Mouse (Mus musculus) lung, postnatal 0 days (tissue): ENCODE results near the gene Cdyl. TPM values are rescaled to one million over a fixed set of nuclear protein-coding genes. Genes with fewer than 3 reads are reported as not detected.

Experiments used
- ATAC-seq: fragments of 200-750 bp; cut with Nextera tagmentation; 2 replicates; pipeline ENCODE4 v1.8.0; 2017; ENCODE audit warnings: moderate library complexity
- DNase-seq: peaks from one replicate; pipeline ENCODE4 v3.0.0-alpha.2; 2016; ENCODE audit warnings: low spot score
- H3K27ac ChIP-seq: fragments of 300-500 bp; sonication (generic); 2 replicates; pipeline ENCODE4 v1.5.1; 2014; ENCODE audit warnings: antibody characterized with exemption, mild to moderate bottlenecking, low read length, mixed read lengths
- H3K27me3 ChIP-seq: fragments of 300-500 bp; sonication (generic); replicated peaks from 2 replicates; pipeline ENCODE4 v1.6.1; 2014; ENCODE audit warnings: low read length, mixed read lengths; ENCODE audit not compliant: insufficient read depth
- H3K36me3 ChIP-seq: fragments of 300-500 bp; sonication (generic); 2 replicates; pipeline ENCODE4 v1.6.1; 2014; ENCODE audit warnings: low read length, mixed read lengths; ENCODE audit not compliant: insufficient read depth
- H3K4me1 ChIP-seq: fragments of 300-500 bp; sonication (generic); 2 replicates; pipeline ENCODE4 v1.6.1; 2014; ENCODE audit warnings: antibody characterized with exemption, low read depth, low read length, mixed read lengths; ENCODE audit not compliant: insufficient read depth
- H3K4me2 ChIP-seq: fragments of 300-500 bp; sonication (generic); replicated peaks from 2 replicates; pipeline ENCODE4 v1.6.1; 2014; ENCODE audit warnings: low read depth, mild to moderate bottlenecking, low read length, moderate library complexity, mixed read lengths
- H3K4me3 ChIP-seq: fragments of 300-500 bp; sonication (generic); 2 replicates; pipeline ENCODE4 v1.5.1; 2014; ENCODE audit warnings: low read depth, low read length
- H3K9ac ChIP-seq: fragments of 300-500 bp; sonication (generic); replicated peaks from 2 replicates; pipeline ENCODE4 v1.6.1; 2014; ENCODE audit warnings: low read depth, mild to moderate bottlenecking
- H3K9me3 ChIP-seq: fragments of 300-500 bp; sonication (generic); 2 replicates; pipeline ENCODE4 v1.6.1; 2016; ENCODE audit warnings: low read length, mixed read lengths
- CTCF ChIP-seq: IDR thresholded peaks from 2 replicates; pipeline ENCODE4 v1.5.1; 2016; ENCODE audit warnings: antibody characterized with exemption, mild to moderate bottlenecking
- EP300 ChIP-seq: IDR thresholded peaks from 2 replicates; pipeline ENCODE4 v1.6.1; 2016; ENCODE audit warnings: antibody characterized with exemption, mild to moderate bottlenecking, control low read depth
- WGBS: fragments of 180-500 bp; shearing (Covaris S2); extraction: QIAGEN DNeasy Blood & Tissue Kit; methylation state at CpG from one replicate; pipeline ENCODE4 v1.1.7; 2014; 5-methylcytosine and 5-hydroxymethylcytosine counted together
- polyA plus RNA-seq: library from polyadenylated mRNA; unstranded; fragments of >200 nt; fragmentation: Nextera tagmentation; extraction: Ambion mirVana; gene quantifications from 2 replicates; pipeline ENCODE4 v1.2.1, GENCODE M21; 2015

Gene Cdyl
- polyA plus RNA-seq, 1 experiment from 2014 or later, result 9.4 TPM

DNA sequence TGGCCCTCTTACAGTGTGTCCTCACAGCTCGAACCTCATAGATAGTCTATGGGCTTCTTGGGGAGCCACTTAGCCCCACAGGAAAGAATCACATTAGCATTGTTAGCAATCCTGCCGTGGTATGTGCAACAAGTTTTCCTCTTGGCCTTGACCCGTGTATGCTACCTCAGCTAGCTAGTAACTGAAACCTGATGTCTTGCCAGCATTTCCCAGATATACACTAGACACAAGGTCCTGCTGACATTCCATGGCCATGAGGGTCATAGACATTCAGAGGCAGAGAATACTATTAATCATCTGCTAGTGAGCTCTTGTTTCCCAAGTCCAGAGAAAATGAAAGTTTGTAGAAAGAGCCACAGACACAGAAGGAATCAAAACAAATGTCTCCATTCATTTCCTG lies 158.0 kb downstream of the Cdyl start:
- H3K4me2 ChIP-seq, result no peak overlapping the region
- H3K36me3 ChIP-seq, result no peaks in the 10 kb centered on the region
- ATAC-seq (no peak), DNase-seq (peak; percentile 17)
- TF ChIP-seq CTCF, result no peak
- TF ChIP-seq EP300, result no peak
- no peaks in the 10 kb centered on the region for H3K27me3 ChIP-seq
- H3K27ac ChIP-seq, result no peak overlapping the region
- no peaks in the 10 kb centered on the region for H3K4me1 ChIP-seq
- H3K4me3 ChIP-seq, result no peak overlapping the region
- 43% methylated on average over 3 of the region's 3 CpGs for WGBS
- no peak overlapping the region for H3K9ac ChIP-seq
- H3K9me3 ChIP-seq, result no peaks in the 10 kb centered on the region

DNA sequence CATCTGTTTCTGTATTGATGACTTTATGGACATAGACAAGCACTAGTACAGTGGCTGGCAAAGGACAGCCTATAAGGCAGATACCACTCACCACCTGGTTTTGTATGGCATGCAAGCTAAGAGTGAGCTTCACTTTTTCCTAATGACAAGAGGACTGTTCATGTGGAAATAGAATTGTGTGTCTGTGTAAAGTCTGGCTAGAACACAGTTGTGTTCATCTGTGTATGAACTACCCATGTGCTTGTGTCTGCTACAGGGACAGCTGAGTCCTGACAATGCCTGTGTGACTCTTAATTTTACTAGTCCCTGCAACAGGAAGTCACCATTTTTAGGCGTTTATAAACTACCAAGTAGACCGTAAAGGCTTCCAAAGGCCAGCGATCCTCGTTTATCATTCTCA lies 158.4 kb downstream of the Cdyl start:
- Histone ChIP-seq H3K27ac (no peak overlapping the region), H3K4me1 (no peaks in the 10 kb centered on the region), H3K27me3 (no peaks in the 10 kb centered on the region), H3K36me3 (no peaks in the 10 kb centered on the region), H3K9ac (no peak overlapping the region), H3K4me3 (no peak overlapping the region), H3K9me3 (no peaks in the 10 kb centered on the region), H3K4me2 (no peak overlapping the region)
- no peak for ATAC-seq
- no peak for TF ChIP-seq EP300
- TF ChIP-seq CTCF, result no peak
- DNase-seq, result no peak
- WGBS, result 78% methylated on average over 4 of the region's 4 CpGs

GRCm38 (mm10) chr13:35821821-35822454 lies 162.3 kb downstream of the Cdyl start:
- Histone ChIP-seq H3K27ac (no peak overlapping the region), H3K4me2 (no peak overlapping the region), H3K4me1 (no peaks in the 10 kb centered on the region), H3K9ac (no peak overlapping the region), H3K36me3 (peaks cover 4% of the 10 kb centered on the region; the same call in 1 of the 2 replicates), H3K27me3 (no peaks in the 10 kb centered on the region), H3K4me3 (no peak overlapping the region), H3K9me3 (no peaks in the 10 kb centered on the region)
- DNase-seq, result no peak
- TF ChIP-seq CTCF, result no peak
- TF ChIP-seq EP300, result no peak
- WGBS, result 63% methylated on average over 10 of the region's 10 CpGs
- no peak for ATAC-seq

- Histone ChIP-seq H3K27ac (no peak overlapping the region), H3K9ac (no peak overlapping the region), H3K27me3 (no peaks in the 10 kb centered on the region), H3K4me3 (no peak overlapping the region), H3K4me2 (no peak overlapping the region), H3K9me3 (no peaks in the 10 kb centered on the region), H3K36me3 (peaks cover 4% of the 10 kb centered on the region; the same call in 1 of the 2 replicates), H3K4me1 (no peaks in the 10 kb centered on the region)
- ATAC-seq, result no peak
- WGBS, result 74% methylated on average over 8 of the region's 8 CpGs
- no peak for DNase-seq
- TF ChIP-seq EP300 (no peak), CTCF (no peak)
Measured at GRCm38 (mm10) chr13:35822795-35823194, 163.2 kb downstream of the Cdyl start.

GRCm38 (mm10) chr13:35825639-35826038 lies 166.0 kb downstream of the Cdyl start:
- Histone ChIP-seq H3K4me2 (no peak overlapping the region), H3K9me3 (no peaks in the 10 kb centered on the region), H3K4me3 (no peak overlapping the region), H3K27ac (no peak overlapping the region), H3K36me3 (peaks cover 4% of the 10 kb centered on the region; the same call in 1 of the 2 replicates), H3K9ac (no peak overlapping the region), H3K4me1 (no peaks in the 10 kb centered on the region), H3K27me3 (no peaks in the 10 kb centered on the region)
- ATAC-seq, result no peak
- TF ChIP-seq CTCF (no peak), EP300 (no peak)
- WGBS, result 78% methylated on average over 2 of the region's 2 CpGs
- DNase-seq, result no peak

- Histone ChIP-seq H3K27me3 (no peaks in the 10 kb centered on the region), H3K4me1 (no peaks in the 10 kb centered on the region; the same call in 1 of the 2 replicates), H3K9ac (no peak overlapping the region), H3K27ac (no peak overlapping the region), H3K4me2 (no peak overlapping the region), H3K4me3 (no peak overlapping the region), H3K36me3 (no peaks in the 10 kb centered on the region), H3K9me3 (no peaks in the 10 kb centered on the region)
- ATAC-seq (no peak), DNase-seq (peak; percentile 16)
- WGBS, result 56% methylated on average over 6 of the region's 6 CpGs
- TF ChIP-seq CTCF, result no peak
Measured at GRCm38 (mm10) chr13:35832676-35833075, 173.0 kb downstream of the Cdyl start.

- Histone ChIP-seq H3K27me3 (no peaks in the 10 kb centered on the region), H3K4me1 (no peaks in the 10 kb centered on the region; the same call in 1 of the 2 replicates), H3K36me3 (no peaks in the 10 kb centered on the region), H3K27ac (no peak overlapping the region), H3K4me2 (no peak overlapping the region), H3K4me3 (no peak overlapping the region), H3K9ac (no peak overlapping the region), H3K9me3 (no peaks in the 10 kb centered on the region)
- WGBS, result 33% methylated on average over 6 of the region's 6 CpGs
- no peak for ATAC-seq
- TF ChIP-seq EP300 (no peak), CTCF (no peak)
- DNase-seq, result no peak
Measured at GRCm38 (mm10) chr13:35833941-35834340, 174.3 kb downstream of the Cdyl start.
